Mouse (Mus musculus): Measurements from ENCODE around the gene Txndc12. TPM values are rescaled to one million over a fixed set of nuclear protein-coding genes. Genes with fewer than 3 reads are reported as not detected.

Txndc12 gene
- total RNA-seq, 2 experiments from 2014 or later: 10.9 to 12.0 TPM

- DNase-seq (ENCODE audit: low spot score): no peak
Observed at GRCm38 (mm10) chr4:108845824-108846569, 11.6 kb downstream of the Txndc12 start.

- peak; percentile 88 for DNase-seq (ENCODE audit: low spot score)
Observed at GRCm38 (mm10) chr4:108847715-108848504, 13.5 kb downstream of the Txndc12 start, which contains the start of gene Kti12. Gene Kti12, plus strand, starts transcription at chr4:108847785.

GRCm38 (mm10) chr4:108848505-108848848 lies 14.1 kb downstream of the Txndc12 start, which contains the start of gene A730015C16Rik:
Gene A730015C16Rik, minus strand, starts transcription at chr4:108848619.
- DNase-seq (ENCODE audit: low spot score): peak; percentile 29

- DNase-seq (ENCODE audit: low spot score): no peak
Observed at GRCm38 (mm10) chr4:108866806-108867205, 32.4 kb downstream of the Txndc12 start.

GRCm38 (mm10) chr4:108869730-108870374 lies 35.5 kb downstream of the Txndc12 start:
- peak; percentile 88 for DNase-seq (ENCODE audit: low spot score)

- DNase-seq (ENCODE audit: low spot score): no peak
Observed at GRCm38 (mm10) chr4:108873746-108874145, 39.3 kb downstream of the Txndc12 start.

- DNase-seq (ENCODE audit: low spot score): no peak
Observed at GRCm38 (mm10) chr4:108877901-108878300, 43.5 kb downstream of the Txndc12 start.

GRCm38 (mm10) chr4:108878963-108879822 lies 44.8 kb downstream of the Txndc12 start, which contains the start of gene Rab3b:
Gene Rab3b, plus strand, starts transcription at chr4:108879063.
- DNase-seq (ENCODE audit: low spot score): peak; percentile 33

- no peak for DNase-seq (ENCODE audit: low spot score)
Observed at GRCm38 (mm10) chr4:108883815-108884214, 49.4 kb downstream of the Txndc12 start.

- no peak for DNase-seq (ENCODE audit: low spot score)
Observed at GRCm38 (mm10) chr4:108887456-108887855, 53.1 kb downstream of the Txndc12 start.

- no peak for DNase-seq (ENCODE audit: low spot score)
Observed at GRCm38 (mm10) chr4:108890876-108891275, 56.5 kb downstream of the Txndc12 start.

GRCm38 (mm10) chr4:108900421-108900820 lies 66.0 kb downstream of the Txndc12 start:
- no peak for DNase-seq (ENCODE audit: low spot score)

GRCm38 (mm10) chr4:108902886-108903285 lies 68.5 kb downstream of the Txndc12 start:
- DNase-seq (ENCODE audit: low spot score): no peak

GRCm38 (mm10) chr4:108903346-108903745 lies 68.9 kb downstream of the Txndc12 start:
- no peak for DNase-seq (ENCODE audit: low spot score)

GRCm38 (mm10) chr4:108904076-108904475 lies 69.7 kb downstream of the Txndc12 start:
- no peak for DNase-seq (ENCODE audit: low spot score)

- DNase-seq (ENCODE audit: low spot score): no peak
Observed at GRCm38 (mm10) chr4:108904790-108905189, 70.4 kb downstream of the Txndc12 start.

- DNase-seq (ENCODE audit: low spot score): no peak
Observed at GRCm38 (mm10) chr4:108905859-108906258, 71.5 kb downstream of the Txndc12 start.

- DNase-seq (ENCODE audit: low spot score): peak; percentile 2
Observed at GRCm38 (mm10) chr4:108907475-108907874, 73.1 kb downstream of the Txndc12 start.

GRCm38 (mm10) chr4:108909872-108910425 lies 75.5 kb downstream of the Txndc12 start:
- no peak for DNase-seq (ENCODE audit: low spot score)

All from gastrocnemius, adult 18-20 months (tissue).